Mouse (Mus musculus) G1E (cell line): ENCODE measurements at regions not wholly inside any gene's neighbourhood (a gene's known extent, or its start where the extent isn't known, plus 50 kb on each side); places are given as distances from the start of the nearest gene placed in this dataset.

ENCODE experiments used
- CTCF ChIP-seq: IDR thresholded peaks from 2 replicates; pipeline ENCODE4 v1.5.1; 2012; ENCODE audit warnings: low read depth, low read length, inconsistent platforms, mixed read lengths
- TAL1 ChIP-seq: conservative IDR thresholded peaks from 2 replicates; pipeline ENCODE4 v1.6.1; 2012; ENCODE audit warnings: low read depth, low read length, inconsistent platforms, mixed read lengths

DNA sequence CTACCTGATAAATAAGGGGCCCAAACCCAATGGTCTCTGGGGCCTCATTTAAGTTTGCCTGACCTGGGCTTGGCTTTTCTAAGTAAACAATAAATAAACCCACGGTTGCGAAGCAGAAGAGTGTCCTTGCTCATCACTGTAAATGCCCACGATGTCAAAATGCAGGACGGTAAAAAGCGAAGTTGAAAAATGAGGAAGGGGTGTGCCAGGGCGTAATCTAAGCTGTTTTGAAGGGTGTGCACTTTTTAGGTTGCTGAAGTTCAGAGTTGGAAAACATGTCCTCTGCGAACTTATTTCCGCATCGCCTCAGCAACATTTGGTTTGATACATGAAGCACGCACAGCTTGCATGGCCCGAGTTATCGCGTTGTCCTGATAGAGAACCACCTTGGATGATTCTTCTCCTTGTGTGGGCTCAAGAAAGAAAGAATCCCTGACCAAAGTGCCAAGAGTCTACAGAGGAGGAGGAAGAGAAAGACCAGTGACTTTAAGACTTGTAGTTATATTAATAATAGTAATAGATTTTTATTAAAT, 119.0 kb upstream of the Zeb2 start:
- TF ChIP-seq TAL1 (no peak), CTCF (no peak)
